Mouse (Mus musculus) lung, postnatal 4 days (tissue): ENCODE data around the gene Zfp954.
"Not testable (repeated sequence)": the region's sequence is repeated elsewhere in the genome, so short reads cannot be mapped to it uniquely, and the experiment has no call there.

ENCODE experiments used
- DNase-seq, 2 experiments: peaks; one replicate each; pipeline ENCODE4 v3.0.0; 2021

Gene Zfp954

DNA sequence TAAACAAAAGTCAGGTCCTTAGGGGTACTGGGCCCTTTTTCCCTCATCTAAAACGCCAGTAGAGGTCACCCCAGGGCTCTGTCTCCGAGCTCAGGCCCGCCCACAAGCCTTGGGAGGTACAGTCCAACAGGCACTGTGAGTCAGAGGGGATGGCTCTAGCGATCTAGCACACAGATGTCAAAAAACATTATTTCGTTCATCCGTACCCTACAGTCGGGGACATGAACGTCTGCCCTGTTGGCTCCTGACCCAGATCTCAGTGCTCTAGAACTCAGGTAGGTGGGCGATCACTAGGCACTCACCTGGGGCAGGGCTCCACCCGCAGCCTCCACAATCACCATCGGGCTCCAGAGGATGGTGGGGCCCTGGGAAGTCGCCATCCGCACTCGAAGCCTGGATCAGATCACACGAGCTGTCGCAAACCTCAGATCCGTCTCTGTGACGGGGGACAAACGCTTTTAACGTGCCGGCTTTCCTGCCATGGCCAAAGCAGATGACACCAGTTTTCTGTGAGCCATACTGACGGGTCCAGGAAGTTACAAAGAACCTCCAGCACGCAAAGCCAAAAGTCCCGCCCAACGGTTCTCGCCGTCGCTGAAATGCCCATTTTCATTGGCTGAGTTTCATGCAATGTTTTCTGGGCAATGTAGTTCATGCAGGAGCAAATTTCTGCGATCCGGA lies at the start of gene Zfp954:
Gene Zfp954, minus strand, starts transcription at position 568 of the 681 bp plus-strand sequence.
- peak; percentile 85 to 88 for DNase-seq

DNA sequence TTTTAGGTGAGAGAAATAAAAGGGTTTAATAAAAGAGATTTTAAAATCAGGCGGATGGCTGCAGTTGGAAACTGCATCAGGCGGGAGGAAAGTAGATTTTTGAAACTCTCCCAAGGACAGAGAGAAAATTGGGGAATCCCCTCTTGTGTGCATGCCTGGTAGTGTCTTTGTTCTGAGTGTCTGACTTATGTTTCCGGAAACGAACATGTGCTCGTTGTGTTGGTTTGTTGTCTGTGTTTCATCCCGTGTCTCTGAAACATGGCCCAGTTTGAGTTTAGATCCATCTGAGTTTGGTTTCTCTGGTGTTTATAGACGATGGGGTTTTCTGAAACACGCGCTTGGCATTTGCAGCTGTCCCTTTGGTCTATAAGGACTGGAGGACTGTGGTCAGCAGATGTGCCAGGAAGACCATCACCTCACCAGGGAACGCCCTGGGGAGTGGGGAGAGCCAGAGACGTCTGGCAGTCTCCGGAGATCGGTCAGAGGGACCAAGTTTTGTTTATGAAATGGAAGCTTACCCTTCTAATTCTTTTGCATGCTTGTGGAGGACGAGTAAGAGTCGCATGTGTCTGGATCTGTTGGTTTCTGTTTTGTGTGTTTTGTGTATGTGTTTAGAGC lies 24.8 kb upstream of the Zfp954 start:
- no peak for DNase-seq

DNA sequence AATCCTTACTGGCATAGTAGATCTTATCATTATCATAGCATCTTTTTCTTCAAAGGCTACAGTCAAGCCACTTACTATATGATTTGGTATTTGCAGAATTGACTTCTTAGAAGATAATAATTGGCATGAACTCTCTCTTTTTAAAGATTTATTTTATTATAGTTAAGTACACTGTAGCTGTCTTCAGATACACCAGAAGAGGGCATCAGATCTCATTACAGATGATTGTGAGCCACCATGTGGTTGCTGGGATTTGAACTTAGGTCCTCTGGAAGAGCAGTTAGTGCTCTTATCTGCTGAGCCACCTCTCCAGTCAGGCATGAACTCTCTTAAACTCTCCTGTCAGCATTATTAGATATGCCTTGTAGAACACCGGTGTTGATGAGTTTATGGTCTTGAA lies 22.9 kb upstream of the Zfp954 start:
- no peak for DNase-seq

DNA sequence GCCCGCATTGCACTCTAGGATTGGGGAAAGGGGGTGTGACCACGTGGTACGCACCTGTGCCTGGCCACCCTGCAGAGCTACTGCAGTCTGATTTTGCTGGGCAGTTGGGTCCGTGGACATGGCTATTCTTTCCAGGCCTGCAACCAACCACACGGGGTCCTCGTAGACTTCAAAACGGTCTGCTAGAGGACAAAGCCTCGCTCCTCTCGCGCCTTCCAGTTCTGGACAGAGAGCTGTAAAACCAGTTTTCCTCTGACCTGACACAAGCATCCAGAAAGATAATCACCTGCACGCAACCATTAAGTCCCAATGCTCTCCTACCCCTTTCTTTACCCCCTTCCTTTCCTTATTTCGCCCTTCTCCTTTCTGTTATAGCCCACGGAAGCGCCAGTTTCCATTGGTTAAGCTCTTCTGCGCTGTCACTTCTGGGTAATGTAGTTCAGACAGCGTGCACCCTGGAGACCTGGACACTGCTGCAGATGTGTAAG lies 15.1 kb upstream of the Zfp954 start, which contains the start of gene Zfp773:
Gene Zfp773, minus strand, starts transcription at position 377 of the 488 bp plus-strand sequence.
- DNase-seq, result peak; percentile 53 to 65

DNA sequence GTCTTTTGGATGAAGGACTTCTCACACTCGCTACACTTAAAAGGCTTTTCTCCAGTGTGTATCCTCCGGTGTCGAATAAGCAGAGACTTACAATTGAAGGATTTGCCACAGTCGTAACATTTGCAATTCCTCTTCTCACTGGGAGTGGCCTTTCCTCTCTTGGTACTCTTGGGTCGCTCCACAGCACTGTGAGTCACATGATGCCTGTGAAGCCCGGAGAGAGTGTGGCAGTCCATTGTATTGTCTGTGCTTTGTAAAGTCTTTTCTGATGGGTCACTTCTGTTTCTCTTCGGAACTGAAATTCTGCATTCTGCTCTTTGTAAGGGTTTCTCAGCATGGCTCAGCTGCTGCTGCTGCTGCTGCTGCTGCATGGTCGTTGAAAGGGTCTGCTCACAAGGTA lies 11.5 kb upstream of the Zfp954 start:
- no peak for DNase-seq

DNA sequence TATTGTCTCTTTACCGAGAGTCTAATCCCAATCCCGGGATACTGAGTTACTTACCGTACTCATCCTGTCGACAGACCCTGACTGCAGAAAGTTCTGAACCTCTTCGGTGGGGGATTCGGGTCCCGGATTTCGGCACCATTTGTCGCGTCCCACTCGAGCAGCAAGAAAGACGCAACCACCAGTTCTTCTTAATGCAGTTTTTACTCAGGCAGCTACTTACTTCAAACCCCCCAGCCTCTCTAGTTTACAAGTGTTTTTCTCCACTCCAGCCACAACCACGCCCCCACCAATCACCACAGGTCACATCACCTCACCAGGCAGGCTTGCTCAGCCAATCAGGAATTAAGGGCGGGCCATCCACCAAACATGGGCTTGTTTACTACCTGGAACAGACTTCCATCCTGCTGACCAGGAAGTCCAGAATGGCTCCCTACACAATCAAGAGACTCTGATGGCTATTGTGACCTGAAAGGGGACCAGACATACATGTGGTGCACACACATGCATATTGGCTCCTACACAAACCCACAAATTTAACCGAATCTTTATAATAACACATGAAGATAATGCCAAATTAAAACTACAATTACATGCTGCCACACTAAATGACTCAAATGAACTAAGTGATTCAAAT lies 9.3 kb upstream of the Zfp954 start:
- not testable (repeated sequence) for DNase-seq

DNA sequence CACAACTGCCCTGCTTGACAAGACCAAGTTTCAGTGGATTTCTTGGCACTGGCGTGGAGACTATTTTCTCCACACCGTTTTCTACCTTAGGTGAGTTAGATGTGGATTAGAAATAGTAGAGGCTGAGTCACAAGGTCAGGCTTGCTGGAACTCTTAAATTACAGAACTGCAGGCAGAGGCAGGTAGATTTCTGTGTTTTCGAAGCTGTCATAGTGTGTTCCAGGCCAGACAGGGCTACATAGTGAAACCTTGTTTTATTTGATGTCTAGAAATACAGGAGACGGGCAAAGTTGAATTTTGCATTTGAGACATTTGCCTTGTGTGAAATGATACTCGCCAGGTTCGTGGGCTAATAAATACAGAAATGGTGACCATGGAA lies 303 bp upstream of the Zfp954 start:
- no peak for DNase-seq

DNA sequence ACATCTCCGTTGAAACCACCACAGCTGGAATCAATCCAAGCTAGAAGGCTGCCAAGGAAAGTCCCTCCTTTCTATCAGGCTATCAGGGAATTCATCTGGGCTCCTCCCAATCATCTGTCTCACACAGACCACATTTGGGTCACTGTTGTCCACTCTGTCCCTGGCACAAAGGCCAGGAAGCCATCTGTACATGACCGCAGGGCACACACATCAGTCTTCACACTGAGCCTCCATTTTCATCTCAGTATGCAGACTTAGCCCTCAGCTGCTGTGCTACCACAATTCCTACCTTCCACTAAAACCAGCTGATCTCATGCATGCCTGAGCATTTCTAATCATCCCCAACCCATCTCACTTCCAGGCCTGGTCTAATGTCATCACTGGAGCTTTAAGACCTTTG lies 2.8 kb downstream of the Zfp954 start:
- no peak for DNase-seq

DNA sequence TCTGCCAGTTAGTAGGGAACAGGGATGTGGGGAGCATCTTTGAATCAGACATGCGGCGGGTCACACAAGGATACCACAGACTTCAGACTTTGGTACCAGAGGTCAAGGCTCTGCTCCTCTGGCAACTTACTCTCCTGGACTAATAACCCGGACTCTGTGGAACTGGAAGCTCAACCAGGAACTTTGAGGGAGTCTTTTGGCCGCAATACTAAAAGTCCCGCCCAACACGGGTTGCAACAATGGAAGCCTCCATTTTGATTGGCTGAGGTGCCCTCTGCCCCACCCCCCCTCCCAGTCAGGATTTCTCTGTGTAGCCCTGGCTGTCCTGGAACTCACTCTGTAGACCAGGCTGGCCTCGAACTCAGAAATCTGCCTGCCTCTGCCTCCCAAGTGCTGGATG lies 12.8 kb downstream of the Zfp954 start:
- no peak for DNase-seq
